Mouse (Mus musculus): ENCODE results near the gene Snw1. TPM values are rescaled to one million over a fixed set of nuclear protein-coding genes. Genes with fewer than 3 reads are reported as not detected.
"Not testable (repeated sequence)": the region's sequence is repeated elsewhere in the genome, so short reads cannot be mapped to it uniquely, and the experiment has no call there.

The Snw1 gene
- 95.7 and 95.9 TPM in 2 replicates for polyA plus RNA-seq (2014; fragmentation: Nextera tagmentation; extraction: Ambion mirVana)

- peaks cover 5% of the 10 kb centered on the region for H3K36me3 ChIP-seq (ENCODE audit: control insufficient read depth, insufficient read depth, low read length)
- H3K9me3 ChIP-seq (replicated peaks; ENCODE audit: control insufficient read depth, low read length) = no peaks in the 10 kb centered on the region
- peak within 1 kb of the TSS; percentile 81 for H3K27ac ChIP-seq (ENCODE audit: low read depth, low read length)
- peaks cover 10% of the 10 kb centered on the region for H3K4me1 ChIP-seq (ENCODE audit: control insufficient read depth, insufficient read depth, low read length)
- peak; percentile 89 for ATAC-seq (replicated peaks; ENCODE audit: insufficient number of reproducible peaks, low FRiP score, low TSS enrichment)
- H3K27me3 ChIP-seq (ENCODE audit: control insufficient read depth, insufficient read depth, low read length) = no peaks in the 10 kb centered on the region
- H3K9ac ChIP-seq (ENCODE audit: low read depth, low read length) = peak within 1 kb of the TSS; percentile 96
- WGBS (ENCODE audit: insufficient replicate concordance) = 3% methylated on average over 45 of the region's 45 CpGs
- peak within 1 kb of the TSS; percentile 82 for H3K4me3 ChIP-seq (ENCODE audit: low read depth, low read length)
- peak within 1 kb of the TSS; percentile 71 for H3K4me2 ChIP-seq
Measured at GRCm38 (mm10) chr12:87471964-87472786, at the start of gene Snw1. Gene Snw1 (minus strand): TSS chr12:87472274.

GRCm38 (mm10) chr12:87519616-87520015 is 47.5 kb upstream of the Snw1 start:
- ATAC-seq (replicated peaks; ENCODE audit: insufficient number of reproducible peaks, low FRiP score, low TSS enrichment); H3K27me3 ChIP-seq (ENCODE audit: control insufficient read depth, insufficient read depth, low read length); H3K9ac ChIP-seq (ENCODE audit: low read depth, low read length); H3K36me3 ChIP-seq (ENCODE audit: control insufficient read depth, insufficient read depth, low read length); H3K4me3 ChIP-seq (ENCODE audit: low read depth, low read length); H3K27ac ChIP-seq (ENCODE audit: low read depth, low read length); H3K9me3 ChIP-seq (replicated peaks; ENCODE audit: control insufficient read depth, low read length); H3K4me1 ChIP-seq (ENCODE audit: control insufficient read depth, insufficient read depth, low read length); H3K4me2 ChIP-seq: not testable (repeated sequence)
- WGBS (ENCODE audit: insufficient replicate concordance) = 73% methylated on average over 3 of the region's 3 CpGs

DNA sequence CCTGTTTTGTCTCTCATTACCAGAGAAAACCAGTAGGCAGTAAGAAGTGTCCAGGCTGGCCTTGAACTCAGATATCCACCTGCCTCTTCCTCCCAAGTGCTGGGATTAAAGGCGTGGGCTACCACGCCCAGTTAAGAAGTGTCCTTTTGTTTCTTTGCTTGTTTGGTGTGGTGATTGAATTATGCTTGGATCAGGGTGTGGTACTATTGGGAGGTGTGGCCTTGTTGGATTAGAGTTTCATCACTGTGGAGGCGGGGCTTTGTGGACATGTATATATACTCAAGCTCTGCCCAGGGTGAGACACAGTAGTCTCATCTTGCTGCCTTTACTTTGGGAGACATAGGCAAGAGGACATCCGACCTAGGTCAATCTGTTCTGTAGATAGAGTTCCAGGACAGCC is 41.9 kb upstream of the Snw1 start, which contains the start of gene Gm8300:
Gm8300 (plus strand) TSS at position 301 of the 400 bp plus-strand sequence.
- 67% methylated on average over 4 of the region's 4 CpGs for WGBS (ENCODE audit: insufficient replicate concordance)

DNA sequence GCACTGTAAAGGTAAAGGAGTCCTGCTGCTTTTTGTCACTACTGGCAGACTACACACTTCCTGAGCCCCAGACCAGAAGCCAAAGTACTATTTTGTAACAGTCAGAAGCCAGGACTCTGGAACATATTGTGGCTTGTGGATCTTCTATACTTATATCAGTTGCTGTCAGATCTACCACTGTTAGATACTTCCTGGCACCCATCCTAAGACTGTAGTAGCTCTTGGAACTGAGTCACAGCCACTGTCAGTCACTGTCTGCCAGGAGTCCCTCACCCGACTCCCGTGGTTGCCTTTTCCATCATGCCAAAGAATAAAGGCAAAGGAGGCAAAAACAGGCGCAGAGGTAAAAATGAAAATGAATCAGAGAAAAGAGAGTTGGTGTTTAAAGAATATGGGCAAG is 22.3 kb upstream of the Snw1 start, which contains the start of gene Gm5788:
Gm5788 (plus strand) TSS at position 301 of the 400 bp plus-strand sequence.
- WGBS (ENCODE audit: insufficient replicate concordance) = 78% methylated on average over 3 of the region's 3 CpGs
- H3K4me3 ChIP-seq (ENCODE audit: low read depth, low read length); H3K4me2 ChIP-seq; H3K9me3 ChIP-seq (replicated peaks; ENCODE audit: control insufficient read depth, low read length); H3K9ac ChIP-seq (ENCODE audit: low read depth, low read length); ATAC-seq (replicated peaks; ENCODE audit: insufficient number of reproducible peaks, low FRiP score, low TSS enrichment); H3K27me3 ChIP-seq (ENCODE audit: control insufficient read depth, insufficient read depth, low read length); H3K4me1 ChIP-seq (ENCODE audit: control insufficient read depth, insufficient read depth, low read length); H3K36me3 ChIP-seq (ENCODE audit: control insufficient read depth, insufficient read depth, low read length); H3K27ac ChIP-seq (ENCODE audit: low read depth, low read length): not testable (repeated sequence)

More for the DNA sequence above, 41.9 kb upstream of the Snw1 start, which contains the start of gene Gm8300:
- not testable (repeated sequence) for H3K4me2 ChIP-seq; H3K27me3 ChIP-seq (ENCODE audit: control insufficient read depth, insufficient read depth, low read length); H3K36me3 ChIP-seq (ENCODE audit: control insufficient read depth, insufficient read depth, low read length); H3K4me3 ChIP-seq (ENCODE audit: low read depth, low read length); H3K27ac ChIP-seq (ENCODE audit: low read depth, low read length); H3K4me1 ChIP-seq (ENCODE audit: control insufficient read depth, insufficient read depth, low read length); H3K9me3 ChIP-seq (replicated peaks; ENCODE audit: control insufficient read depth, low read length); ATAC-seq (replicated peaks; ENCODE audit: insufficient number of reproducible peaks, low FRiP score, low TSS enrichment); H3K9ac ChIP-seq (ENCODE audit: low read depth, low read length)

DNA sequence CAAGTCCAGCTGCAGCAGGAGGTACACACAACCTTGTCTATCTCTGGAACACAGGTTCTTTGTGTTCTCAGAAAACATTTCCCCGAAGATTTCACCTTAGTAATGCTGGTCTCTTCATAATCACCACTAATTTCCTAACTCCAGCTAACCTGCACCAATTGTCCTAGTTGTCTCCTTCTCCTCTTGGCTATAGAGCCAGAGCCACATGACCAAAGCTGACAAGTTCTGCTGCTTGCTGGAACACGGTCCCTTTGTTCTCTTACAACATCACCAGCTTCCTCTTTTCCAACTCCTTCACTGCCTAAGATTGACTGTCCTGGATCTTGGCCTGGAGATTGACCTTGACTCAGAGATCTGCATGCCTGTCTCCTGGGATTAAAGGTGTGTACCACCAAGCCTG is 16.6 kb upstream of the Snw1 start:
- 51% methylated on average over 2 of the region's 2 CpGs for WGBS (ENCODE audit: insufficient replicate concordance)
- not testable (repeated sequence) for H3K9ac ChIP-seq (ENCODE audit: low read depth, low read length); H3K36me3 ChIP-seq (ENCODE audit: control insufficient read depth, insufficient read depth, low read length); H3K27ac ChIP-seq (ENCODE audit: low read depth, low read length); H3K4me1 ChIP-seq (ENCODE audit: control insufficient read depth, insufficient read depth, low read length); ATAC-seq (replicated peaks; ENCODE audit: insufficient number of reproducible peaks, low FRiP score, low TSS enrichment); H3K9me3 ChIP-seq (replicated peaks; ENCODE audit: control insufficient read depth, low read length); H3K4me2 ChIP-seq; H3K4me3 ChIP-seq (ENCODE audit: low read depth, low read length); H3K27me3 ChIP-seq (ENCODE audit: control insufficient read depth, insufficient read depth, low read length)

GRCm38 (mm10) chr12:87482482-87482881 is 10.4 kb upstream of the Snw1 start:
- H3K4me2 ChIP-seq; H3K27ac ChIP-seq (ENCODE audit: low read depth, low read length); H3K4me1 ChIP-seq (ENCODE audit: control insufficient read depth, insufficient read depth, low read length); H3K4me3 ChIP-seq (ENCODE audit: low read depth, low read length); H3K36me3 ChIP-seq (ENCODE audit: control insufficient read depth, insufficient read depth, low read length); H3K9me3 ChIP-seq (replicated peaks; ENCODE audit: control insufficient read depth, low read length); H3K9ac ChIP-seq (ENCODE audit: low read depth, low read length); H3K27me3 ChIP-seq (ENCODE audit: control insufficient read depth, insufficient read depth, low read length): not testable (repeated sequence)
- 0 out of 2 replicates have a peak, but pooled peaks have one; percentile 10 for ATAC-seq (replicated peaks; ENCODE audit: insufficient number of reproducible peaks, low FRiP score, low TSS enrichment)
- WGBS (ENCODE audit: insufficient replicate concordance) = 81% methylated on average over 5 of the region's 5 CpGs

DNA sequence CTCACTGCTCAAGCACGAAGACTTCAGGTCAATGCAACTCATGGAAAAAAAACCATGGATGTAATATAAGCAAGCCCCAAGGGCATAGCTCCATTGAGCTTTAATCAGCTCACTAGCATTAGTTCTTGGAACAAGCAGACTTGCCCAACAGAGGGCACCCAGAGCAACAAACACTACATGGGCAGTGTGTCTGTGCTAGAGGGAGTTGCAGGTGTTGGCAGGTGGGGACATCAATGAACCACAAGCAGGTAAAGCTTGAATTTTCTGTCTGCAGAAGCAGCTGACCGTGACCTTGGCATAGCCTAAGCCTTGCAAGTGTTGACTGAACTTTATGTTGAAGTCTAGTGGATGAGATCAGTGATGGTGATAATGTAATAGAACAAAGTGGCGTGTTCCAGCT is 2.7 kb upstream of the Snw1 start:
- H3K36me3 ChIP-seq (ENCODE audit: control insufficient read depth, insufficient read depth, low read length) = no peaks in the 10 kb centered on the region
- no peak overlapping the region for H3K27ac ChIP-seq (ENCODE audit: low read depth, low read length)
- ATAC-seq (replicated peaks; ENCODE audit: insufficient number of reproducible peaks, low FRiP score, low TSS enrichment) = no peak
- H3K4me3 ChIP-seq (ENCODE audit: low read depth, low read length) = no peak overlapping the region
- no peak overlapping the region for H3K9ac ChIP-seq (ENCODE audit: low read depth, low read length)
- no peaks in the 10 kb centered on the region for H3K9me3 ChIP-seq (replicated peaks; ENCODE audit: control insufficient read depth, low read length)
- WGBS (ENCODE audit: insufficient replicate concordance) = 71% methylated on average over 3 of the region's 3 CpGs
- H3K4me1 ChIP-seq (ENCODE audit: control insufficient read depth, insufficient read depth, low read length) = peaks cover 10% of the 10 kb centered on the region
- H3K27me3 ChIP-seq (ENCODE audit: control insufficient read depth, insufficient read depth, low read length) = no peaks in the 10 kb centered on the region
- no peak overlapping the region for H3K4me2 ChIP-seq

DNA sequence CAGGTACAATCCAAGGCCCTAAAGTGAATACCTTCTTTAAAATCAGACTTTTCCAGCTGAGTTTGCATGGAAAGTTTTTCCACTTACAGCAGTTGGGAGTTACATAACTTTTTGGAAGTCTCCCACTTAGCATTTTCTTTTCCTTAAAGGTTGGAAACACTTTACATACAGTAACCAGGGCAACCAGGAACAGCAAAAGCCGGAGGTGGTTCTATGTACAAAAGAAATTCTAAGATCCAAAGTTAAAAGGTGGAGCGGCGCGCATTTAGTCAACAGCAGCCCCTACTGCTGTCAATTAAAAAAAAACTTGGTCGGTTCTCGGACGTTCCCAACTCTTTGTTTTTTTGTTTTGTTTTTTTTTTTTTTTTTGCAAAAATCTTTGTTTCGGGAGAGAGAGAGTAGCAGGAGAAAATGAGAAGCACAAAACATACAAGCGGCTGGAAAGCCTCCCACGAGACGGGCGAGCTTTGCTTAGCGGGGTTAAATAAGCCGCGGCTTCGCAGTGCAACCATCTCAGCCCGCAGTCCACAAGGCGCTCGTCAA is 582 bp downstream of the Snw1 start:
- WGBS (ENCODE audit: insufficient replicate concordance) = under 1% methylated on average over 19 of the region's 19 CpGs
- Histone ChIP-seq H3K36me3 (ENCODE audit: control insufficient read depth, insufficient read depth, low read length) (peaks cover 5% of the 10 kb centered on the region), H3K9ac (ENCODE audit: low read depth, low read length) (peak overlapping the region; percentile 96), H3K27me3 (ENCODE audit: control insufficient read depth, insufficient read depth, low read length) (no peaks in the 10 kb centered on the region), H3K27ac (ENCODE audit: low read depth, low read length) (peak overlapping the region; percentile 81), H3K4me1 (ENCODE audit: control insufficient read depth, insufficient read depth, low read length) (peaks cover 10% of the 10 kb centered on the region), H3K4me2 (peak overlapping the region; percentile 71), H3K4me3 (ENCODE audit: low read depth, low read length) (peak overlapping the region; percentile 82), H3K9me3 (replicated peaks; ENCODE audit: control insufficient read depth, low read length) (no peaks in the 10 kb centered on the region)
- no peak for ATAC-seq (replicated peaks; ENCODE audit: insufficient number of reproducible peaks, low FRiP score, low TSS enrichment)
